Mouse (Mus musculus): ENCODE data around the gene Zdhhc17. TPM values are rescaled to one million over a fixed set of nuclear protein-coding genes. Genes with fewer than 3 reads are reported as not detected.

Zdhhc17 gene
- polyA plus RNA-seq, 1 experiment = 83.2 TPM

DNA sequence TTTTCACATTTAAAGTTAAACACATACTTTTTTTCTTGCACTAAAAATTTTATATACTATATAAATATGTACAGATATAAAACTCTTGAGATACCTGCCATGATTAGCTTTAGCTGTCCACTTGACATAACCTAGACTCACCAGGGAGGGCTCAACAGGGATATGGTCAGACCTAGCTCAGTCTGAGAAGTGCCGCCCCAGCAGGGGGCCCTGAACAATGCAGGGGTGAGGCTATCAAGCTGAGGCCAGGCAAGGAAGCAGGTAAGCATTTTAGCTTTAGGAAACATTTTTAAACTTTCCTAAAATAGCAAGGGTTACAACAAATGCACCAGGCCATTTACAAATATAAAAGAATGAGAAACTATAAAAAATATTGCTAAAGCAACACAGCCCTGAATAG, 58.8 kb downstream of the Zdhhc17 start:
- H3K4me1 ChIP-seq (ENCODE audit: control insufficient read depth, insufficient read depth, low read length) = no peaks in the 10 kb centered on the region; the same call in 1 of the 2 replicates
- no peak overlapping the region for H3K27ac ChIP-seq (ENCODE audit: insufficient read depth, low read length)
- H3K4me3 ChIP-seq (ENCODE audit: insufficient read depth, low read length) = no peak overlapping the region
- TF ChIP-seq POLR2A (IDR thresholded peaks at IDR 0.05; ENCODE audit: extremely low read depth, insufficient read depth, low read length) = no peak

DNA sequence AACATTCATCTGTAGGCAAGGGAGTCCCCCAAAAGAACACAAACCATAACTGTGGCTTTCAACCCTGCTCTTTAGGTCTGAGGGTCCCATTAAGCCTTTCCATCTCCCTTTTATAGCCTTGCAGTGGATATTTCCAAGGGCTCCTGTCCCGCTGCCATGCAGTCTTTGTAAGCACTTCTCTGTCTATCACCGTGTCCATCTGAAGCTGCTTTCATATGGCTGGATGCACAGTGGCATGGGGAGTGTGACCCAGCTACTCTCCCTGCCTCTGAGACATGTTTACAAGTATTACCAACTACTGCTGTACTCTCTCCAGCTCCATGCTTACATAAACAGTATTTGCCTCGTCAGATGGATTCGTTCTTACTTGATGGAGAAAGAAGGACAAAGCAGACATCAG, 62.4 kb downstream of the Zdhhc17 start:
- Histone ChIP-seq H3K27ac (ENCODE audit: insufficient read depth, low read length) (no peak overlapping the region), H3K4me3 (ENCODE audit: insufficient read depth, low read length) (no peak overlapping the region), H3K4me1 (ENCODE audit: control insufficient read depth, insufficient read depth, low read length) (no peaks in the 10 kb centered on the region; the same call in 1 of the 2 replicates)
- TF ChIP-seq CTCF (IDR thresholded peaks at IDR 0.05; ENCODE audit: extremely low read depth, insufficient read depth, low read length) = no peak
- TF ChIP-seq POLR2A (IDR thresholded peaks at IDR 0.05; ENCODE audit: extremely low read depth, insufficient read depth, low read length) = no peak

- Histone ChIP-seq H3K4me1 (ENCODE audit: control insufficient read depth, insufficient read depth, low read length) (no peaks in the 10 kb centered on the region; the same call in 1 of the 2 replicates), H3K27ac (ENCODE audit: insufficient read depth, low read length) (no peak overlapping the region), H3K4me3 (ENCODE audit: insufficient read depth, low read length) (no peak overlapping the region)
- no peak for TF ChIP-seq CTCF (IDR thresholded peaks at IDR 0.05; ENCODE audit: extremely low read depth, insufficient read depth, low read length)
- TF ChIP-seq POLR2A (IDR thresholded peaks at IDR 0.05; ENCODE audit: extremely low read depth, insufficient read depth, low read length) = no peak
These were observed 64.0 kb downstream of the Zdhhc17 start for GRCm38 (mm10) chr10:110945966-110946365.

- TF ChIP-seq POLR2A (IDR thresholded peaks at IDR 0.05; ENCODE audit: extremely low read depth, insufficient read depth, low read length) (no peak), CTCF (IDR thresholded peaks at IDR 0.05; ENCODE audit: extremely low read depth, insufficient read depth, low read length) (no peak)
- Histone ChIP-seq H3K27ac (ENCODE audit: insufficient read depth, low read length) (no peak overlapping the region), H3K4me3 (ENCODE audit: insufficient read depth, low read length) (no peak overlapping the region), H3K4me1 (ENCODE audit: control insufficient read depth, insufficient read depth, low read length) (no peaks in the 10 kb centered on the region)
These were observed 65.8 kb downstream of the Zdhhc17 start for GRCm38 (mm10) chr10:110944175-110944574.

DNA sequence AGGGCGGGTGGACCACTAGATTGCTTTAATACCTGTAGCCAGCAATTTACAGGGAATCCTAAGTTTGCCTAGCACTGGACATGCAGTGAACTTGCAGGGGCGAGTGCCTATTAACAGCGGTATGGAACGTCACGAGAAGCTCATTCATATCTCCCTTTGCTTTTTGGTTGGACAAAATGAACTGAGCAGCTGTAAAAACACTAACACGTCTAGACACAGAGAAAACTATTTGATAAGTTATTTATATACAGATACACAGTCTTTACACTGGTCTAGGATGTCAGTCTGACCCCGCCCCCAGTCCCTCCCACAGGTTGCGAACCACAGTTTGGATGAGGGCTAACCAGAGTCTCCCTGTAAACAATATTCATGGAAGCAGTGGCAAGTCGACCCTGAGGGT, 67.1 kb downstream of the Zdhhc17 start:
- H3K4me1 ChIP-seq (ENCODE audit: control insufficient read depth, insufficient read depth, low read length) = peaks cover 1% of the 10 kb centered on the region; the same call in 1 of the 2 replicates
- no peak overlapping the region for H3K27ac ChIP-seq (ENCODE audit: insufficient read depth, low read length)
- no peak overlapping the region for H3K4me3 ChIP-seq (ENCODE audit: insufficient read depth, low read length)
- TF ChIP-seq POLR2A (IDR thresholded peaks at IDR 0.05; ENCODE audit: extremely low read depth, insufficient read depth, low read length) (no peak), CTCF (IDR thresholded peaks at IDR 0.05; ENCODE audit: extremely low read depth, insufficient read depth, low read length) (no peak)

GRCm38 (mm10) chr10:110941968-110942367, 68.0 kb downstream of the Zdhhc17 start:
- TF ChIP-seq POLR2A (IDR thresholded peaks at IDR 0.05; ENCODE audit: extremely low read depth, insufficient read depth, low read length) (no peak), CTCF (IDR thresholded peaks at IDR 0.05; ENCODE audit: extremely low read depth, insufficient read depth, low read length) (no peak)

GRCm38 (mm10) chr10:110940740-110941398, 69.1 kb downstream of the Zdhhc17 start:
- Histone ChIP-seq H3K4me1 (ENCODE audit: control insufficient read depth, insufficient read depth, low read length) (peaks cover 3% of the 10 kb centered on the region), H3K4me3 (ENCODE audit: insufficient read depth, low read length) (no peak overlapping the region), H3K27ac (ENCODE audit: insufficient read depth, low read length) (no peak overlapping the region)
- TF ChIP-seq POLR2A (IDR thresholded peaks at IDR 0.05; ENCODE audit: extremely low read depth, insufficient read depth, low read length) = no peak
- no peak for TF ChIP-seq CTCF (IDR thresholded peaks at IDR 0.05; ENCODE audit: extremely low read depth, insufficient read depth, low read length)

More at GRCm38 (mm10) chr10:110941968-110942367, 68.0 kb downstream of the Zdhhc17 start:
- Histone ChIP-seq H3K27ac (ENCODE audit: insufficient read depth, low read length) (no peak overlapping the region), H3K4me1 (ENCODE audit: control insufficient read depth, insufficient read depth, low read length) (peaks cover 3% of the 10 kb centered on the region), H3K4me3 (ENCODE audit: insufficient read depth, low read length) (no peak overlapping the region)

DNA sequence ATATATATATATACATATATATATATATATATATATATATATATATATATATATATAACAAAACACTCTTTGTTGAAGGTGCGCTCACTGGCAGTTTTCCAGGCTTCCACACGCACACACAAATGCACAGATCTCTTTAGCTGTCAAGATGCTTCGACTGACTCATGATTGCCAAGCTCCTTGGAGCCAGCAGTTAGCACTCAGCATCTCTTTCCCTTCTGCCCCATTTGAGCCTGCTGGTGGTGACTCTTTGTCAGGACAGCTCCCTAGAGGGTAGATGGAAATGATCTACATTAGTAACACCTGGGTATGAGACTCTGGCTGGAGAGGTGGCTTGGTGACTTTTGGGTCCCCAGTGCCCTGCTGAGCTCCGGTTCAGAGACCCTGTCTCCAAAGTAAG, 70.2 kb downstream of the Zdhhc17 start:
- TF ChIP-seq POLR2A (IDR thresholded peaks at IDR 0.05; ENCODE audit: extremely low read depth, insufficient read depth, low read length) (no peak), CTCF (IDR thresholded peaks at IDR 0.05; ENCODE audit: extremely low read depth, insufficient read depth, low read length) (no peak)
- H3K4me3 ChIP-seq (ENCODE audit: insufficient read depth, low read length) = no peak overlapping the region
- H3K27ac ChIP-seq (ENCODE audit: insufficient read depth, low read length) = no peak overlapping the region
- H3K4me1 ChIP-seq (ENCODE audit: control insufficient read depth, insufficient read depth, low read length) = peaks cover 3% of the 10 kb centered on the region

- Histone ChIP-seq H3K27ac (ENCODE audit: insufficient read depth, low read length) (no peak overlapping the region), H3K4me1 (ENCODE audit: control insufficient read depth, insufficient read depth, low read length) (peaks cover 3% of the 10 kb centered on the region), H3K4me3 (ENCODE audit: insufficient read depth, low read length) (no peak overlapping the region)
- TF ChIP-seq POLR2A (IDR thresholded peaks at IDR 0.05; ENCODE audit: extremely low read depth, insufficient read depth, low read length) (no peak), CTCF (IDR thresholded peaks at IDR 0.05; ENCODE audit: extremely low read depth, insufficient read depth, low read length) (no peak)
These were observed 70.9 kb downstream of the Zdhhc17 start for GRCm38 (mm10) chr10:110938841-110939549.

DNA sequence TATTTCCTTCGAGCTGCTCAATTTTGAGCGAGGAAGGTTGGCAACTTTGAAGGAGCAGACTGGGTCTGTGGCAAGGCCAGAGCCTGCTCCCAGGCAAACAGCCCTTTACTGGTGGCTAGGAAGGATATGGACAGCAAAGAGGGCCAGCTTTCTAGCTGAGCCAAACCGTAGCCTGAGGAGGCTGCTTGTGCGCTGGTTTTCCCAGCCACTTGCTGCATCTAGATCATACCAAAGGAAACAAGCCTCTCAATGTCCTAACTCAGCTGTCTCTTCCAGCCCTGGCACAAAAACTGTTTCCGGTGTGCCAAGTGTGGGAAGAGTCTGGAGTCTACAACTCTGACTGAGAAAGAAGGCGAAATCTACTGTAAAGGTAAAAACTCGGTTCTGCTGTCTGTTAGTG, 71.6 kb downstream of the Zdhhc17 start:
- no peak overlapping the region for H3K27ac ChIP-seq (ENCODE audit: insufficient read depth, low read length)
- H3K4me3 ChIP-seq (ENCODE audit: insufficient read depth, low read length) = no peak overlapping the region
- no peak for TF ChIP-seq POLR2A (IDR thresholded peaks at IDR 0.05; ENCODE audit: extremely low read depth, insufficient read depth, low read length)
- no peak for TF ChIP-seq CTCF (IDR thresholded peaks at IDR 0.05; ENCODE audit: extremely low read depth, insufficient read depth, low read length)
- peaks cover 3% of the 10 kb centered on the region for H3K4me1 ChIP-seq (ENCODE audit: control insufficient read depth, insufficient read depth, low read length)
